ENCODE assay signal across 21 mouse cellular contexts in genomic region chr11:90622500-90622899, GRCm38 (mm10). TPM values are rescaled to one million over a fixed set of nuclear protein-coding genes. Genes with fewer than 3 reads are reported as not detected.
DNase-seq lines count a peak whose midpoint lies in the region; ATAC-seq lines count a peak whose summit lies in the region.
"Had no signal": no experiment of that assay in that cellular context is flagged by ENCODE, and none has a peak within 500 bp of the region (broad histone marks: within the 10 kb centered on the region; RNA-seq: fewer than 3 reads in every experiment).

No protein-coding gene starts in this region.

- H3K9ac ChIP-seq in neural tube, embryonic 13.5 days = no peak overlapping the region
- no peak overlapping the region for H3K9ac ChIP-seq in neural tube, embryonic 15.5 days (replicated peaks)
- H3K9ac ChIP-seq: embryonic facial prominence, embryonic 12.5 days; forebrain, embryonic 12.5 days had no signal

- H3K4me2 ChIP-seq in neural tube, embryonic 13.5 days = no peak overlapping the region
- H3K4me2 ChIP-seq in neural tube, embryonic 15.5 days = no peak overlapping the region
- H3K4me2 ChIP-seq: embryonic facial prominence, embryonic 12.5 days; forebrain, embryonic 12.5 days had no signal

- no peaks in the 10 kb centered on the region for H3K27me3 ChIP-seq in neural tube, embryonic 13.5 days
- no peaks in the 10 kb centered on the region for H3K27me3 ChIP-seq in neural tube, embryonic 15.5 days (replicated peaks)
- H3K27me3 ChIP-seq: embryonic facial prominence, embryonic 12.5 days; forebrain, embryonic 12.5 days had no signal

- peak overlapping the region; percentile 43; the same call in 1 of the 2 replicates for H3K27ac ChIP-seq in neural tube, embryonic 13.5 days (replicated peaks)
- peak overlapping the region; percentile 56 for H3K27ac ChIP-seq in neural tube, embryonic 15.5 days (replicated peaks)
- H3K27ac ChIP-seq: embryonic facial prominence, embryonic 10.5 days; embryonic facial prominence, embryonic 12.5 days; forebrain, embryonic 10.5 days; forebrain, embryonic 12.5 days had no signal

- no peak for ATAC-seq in neural tube, embryonic 13.5 days (ENCODE audit: low read depth)
- ATAC-seq in neural tube, embryonic 15.5 days (ENCODE audit: low FRiP score) = peak; percentile 74
- ATAC-seq: forebrain, embryonic 14.5 days; forebrain, embryonic 16.5 days had no signal

- H3K36me3 ChIP-seq in neural tube, embryonic 13.5 days = peaks cover 14% of the 10 kb centered on the region; the same call in 1 of the 2 replicates
- no peaks in the 10 kb centered on the region for H3K36me3 ChIP-seq in neural tube, embryonic 15.5 days

- peak; percentile 7 to 23 for DNase-seq in frontal cortex, postnatal 36 days (ENCODE audit: low spot score in 2 of 2)
- DNase-seq in frontal cortex, postnatal 10 days (ENCODE audit: low spot score in 2 of 2) = no peak
- no peak for DNase-seq in neural tube, embryonic 10.5 days (ENCODE audit: extremely low spot score, low spot score)
- peak; percentile 56 for DNase-seq in brain, adult 2 months (ENCODE audit: low read depth, low spot score)
- no peak for DNase-seq in kidney, postnatal 25 days
- DNase-seq: adrenal gland, adult 2 months; adrenal gland, postnatal 10 days; adrenal gland, postnatal 25 days; cerebellum, adult 11-12 months; cerebellum, adult 2 months; cerebellum, adult 9-10 months; cerebellum, postnatal 10 days; cerebellum, postnatal 25 days had no signal

- H3K4me3 ChIP-seq in neural tube, embryonic 13.5 days = no peak overlapping the region
- no peak overlapping the region for H3K4me3 ChIP-seq in neural tube, embryonic 15.5 days (replicated peaks)
- H3K4me3 ChIP-seq: embryonic facial prominence, embryonic 10.5 days; embryonic facial prominence, embryonic 12.5 days; forebrain, embryonic 10.5 days; forebrain, embryonic 12.5 days had no signal

- WGBS in neural tube, embryonic 13.5 days = 90% methylated on average over 7 of the region's 7 CpGs
- 71% methylated on average over 7 of the region's 7 CpGs for WGBS in neural tube, embryonic 15.5 days

- H3K9me3 ChIP-seq in neural tube, embryonic 13.5 days = no peaks in the 10 kb centered on the region
- H3K9me3 ChIP-seq in neural tube, embryonic 15.5 days (replicated peaks) = no peaks in the 10 kb centered on the region
- H3K9me3 ChIP-seq: embryonic facial prominence, embryonic 10.5 days; embryonic facial prominence, embryonic 12.5 days; forebrain, embryonic 10.5 days; forebrain, embryonic 12.5 days had no signal

- 0 out of 2 replicates have a peak, but pooled peaks cover 9% of the 10 kb centered on the region for H3K4me1 ChIP-seq in neural tube, embryonic 13.5 days (replicated peaks)
- peaks cover 10% of the 10 kb centered on the region for H3K4me1 ChIP-seq in neural tube, embryonic 15.5 days
- H3K4me1 ChIP-seq: embryonic facial prominence, embryonic 10.5 days; embryonic facial prominence, embryonic 12.5 days; forebrain, embryonic 10.5 days; forebrain, embryonic 12.5 days had no signal

RNA-seq across cellular contexts. Expression of gene Stxbp4, which starts 15.4 kb away (rescaled TPM):
- 23.0 and 24.9 TPM in 2 replicates for polyA plus RNA-seq in neural tube, embryonic 13.5 days (2015; fragmentation: Nextera tagmentation; extraction: Ambion mirVana)
- 15.9 and 18.3 TPM in 2 replicates for polyA plus RNA-seq in neural tube, embryonic 15.5 days (2015; fragmentation: Nextera tagmentation; extraction: Ambion mirVana)

RNA-seq across cellular contexts. Expression of gene Cox11, which starts 15.5 kb away (rescaled TPM):
- polyA plus RNA-seq in neural tube, embryonic 13.5 days (2015; fragmentation: Nextera tagmentation; extraction: Ambion mirVana) = 38.5 and 43.4 TPM in 2 replicates
- polyA plus RNA-seq in neural tube, embryonic 15.5 days (2015; fragmentation: Nextera tagmentation; extraction: Ambion mirVana) = 42.3 and 44.1 TPM in 2 replicates

Comparison
In these comparisons a context has a peak if more than half of its experiments do, and no peak if none do; other contexts are left out.
1. DNase-seq: peak in frontal cortex, postnatal 36 days (2 of 2) and brain, adult 2 months (single experiment); none in frontal cortex, postnatal 10 days (0 of 2), neural tube, embryonic 10.5 days (single experiment) and kidney, postnatal 25 days (0 of 2).